Mouse (Mus musculus) natural killer cell, adult 2 months (primary cell): ENCODE results near the gene Sds.

Experiments
- DNase-seq, 2 experiments: peaks; one replicate each; pipeline ENCODE4 v3.0.0; 2022; ENCODE audit warnings: low spot score in 2 of 2

Sds gene

GRCm38 (mm10) chr5:120476296-120476695 is at the start of gene Sds:
Gene Sds (plus strand): TSS chr5:120476526.
- no peak for DNase-seq

- DNase-seq, result no peak
Measured at GRCm38 (mm10) chr5:120426572-120426971, 49.8 kb upstream of the Sds start.

GRCm38 (mm10) chr5:120427451-120427938 is 48.8 kb upstream of the Sds start:
- DNase-seq, result no peak

GRCm38 (mm10) chr5:120428189-120428838 is 48.0 kb upstream of the Sds start:
- no peak for DNase-seq

- DNase-seq, result no peak
Measured at GRCm38 (mm10) chr5:120428990-120429389, 47.3 kb upstream of the Sds start.

- DNase-seq, result no peak
Measured at GRCm38 (mm10) chr5:120429692-120430091, 46.6 kb upstream of the Sds start.

GRCm38 (mm10) chr5:120431001-120431583 is 45.2 kb upstream of the Sds start:
- no peak for DNase-seq

- no peak for DNase-seq
Measured at GRCm38 (mm10) chr5:120431649-120432485, 44.5 kb upstream of the Sds start, which contains the start of gene Lhx5. Gene Lhx5 (plus strand): TSS chr5:120431699.

- no peak for DNase-seq
Measured at GRCm38 (mm10) chr5:120432486-120433015, 43.8 kb upstream of the Sds start.

- DNase-seq, result no peak
Measured at GRCm38 (mm10) chr5:120433135-120433760, 43.1 kb upstream of the Sds start.

GRCm38 (mm10) chr5:120434231-120434735 is 42.0 kb upstream of the Sds start:
- no peak for DNase-seq

GRCm38 (mm10) chr5:120435006-120435681 is 41.2 kb upstream of the Sds start:
- no peak for DNase-seq

GRCm38 (mm10) chr5:120435731-120436501 is 40.4 kb upstream of the Sds start:
- no peak for DNase-seq

- no peak for DNase-seq
Measured at GRCm38 (mm10) chr5:120436885-120437495, 39.3 kb upstream of the Sds start.

- DNase-seq, result no peak
Measured at GRCm38 (mm10) chr5:120437539-120437938, 38.8 kb upstream of the Sds start.

GRCm38 (mm10) chr5:120437986-120438385 is 38.3 kb upstream of the Sds start:
- DNase-seq, result no peak

- no peak for DNase-seq
Measured at GRCm38 (mm10) chr5:120438469-120438868, 37.9 kb upstream of the Sds start.

GRCm38 (mm10) chr5:120438991-120439710 is 37.2 kb upstream of the Sds start:
- DNase-seq, result no peak
